Mouse (Mus musculus) neural tube, embryonic 14.5 days (tissue): Measurements from ENCODE around the gene Rfxank. TPM values are rescaled to one million over a fixed set of nuclear protein-coding genes. Genes with fewer than 3 reads are reported as not detected.

Experiments used
- ATAC-seq: fragments of 200-750 bp; cut with Nextera tagmentation; 2 replicates; pipeline ENCODE4 v1.8.0; 2017; ENCODE audit warnings: low read depth, mild to moderate bottlenecking, moderate TSS enrichment, moderate library complexity
- H3K27ac ChIP-seq: fragments of 300-500 bp; sonication (generic); 2 replicates; pipeline ENCODE4 v1.5.1; 2014; ENCODE audit warnings: low read depth, mild to moderate bottlenecking, control low read depth, low read length, moderate library complexity, mixed read lengths
- H3K27me3 ChIP-seq: fragments of 300-500 bp; sonication (generic); 2 replicates; pipeline ENCODE4 v1.6.1; 2014; ENCODE audit warnings: low read length; ENCODE audit not compliant: control insufficient read depth, insufficient read depth
- H3K36me3 ChIP-seq: fragments of 300-500 bp; sonication (generic); 2 replicates; pipeline ENCODE4 v1.6.1; 2014; ENCODE audit warnings: low read length, mixed read lengths; ENCODE audit not compliant: control insufficient read depth, insufficient read depth
- H3K4me1 ChIP-seq: fragments of 300-500 bp; sonication (generic); 2 replicates; pipeline ENCODE4 v1.6.1; 2014; ENCODE audit warnings: low read length; ENCODE audit not compliant: control insufficient read depth, insufficient read depth
- H3K4me2 ChIP-seq: fragments of 300-500 bp; sonication (generic); 2 replicates; pipeline ENCODE4 v1.6.1; 2014; ENCODE audit warnings: mild to moderate bottlenecking, low read depth, low read length, control low read depth
- H3K4me3 ChIP-seq: fragments of 300-500 bp; sonication (generic); 2 replicates; pipeline ENCODE4 v1.5.1; 2014; ENCODE audit warnings: low read depth, low read length, control low read depth, mixed read lengths
- H3K9ac ChIP-seq: fragments of 300-500 bp; sonication (generic); replicated peaks from 2 replicates; pipeline ENCODE4 v1.6.1; 2014; ENCODE audit warnings: low read depth, mild to moderate bottlenecking, control low read depth, low read length, mixed read lengths
- H3K9me3 ChIP-seq: fragments of 300-500 bp; sonication (generic); 2 replicates; pipeline ENCODE4 v1.6.1; 2016; ENCODE audit warnings: low read length; ENCODE audit not compliant: control insufficient read depth
- WGBS: fragments of 180-500 bp; shearing (Covaris S2); extraction: QIAGEN DNeasy Blood & Tissue Kit; methylation state at CpG from one replicate; pipeline ENCODE4 v1.1.7; 2014; 5-methylcytosine and 5-hydroxymethylcytosine counted together
- polyA plus RNA-seq: library from polyadenylated mRNA; unstranded; fragments of >200 nt; fragmentation: Nextera tagmentation; extraction: Ambion mirVana; gene quantifications from 2 replicates; pipeline ENCODE4 v1.2.1, GENCODE M21; 2014

Rfxank gene
- polyA plus RNA-seq, 1 experiment from 2014 or later = 12.2 TPM

DNA sequence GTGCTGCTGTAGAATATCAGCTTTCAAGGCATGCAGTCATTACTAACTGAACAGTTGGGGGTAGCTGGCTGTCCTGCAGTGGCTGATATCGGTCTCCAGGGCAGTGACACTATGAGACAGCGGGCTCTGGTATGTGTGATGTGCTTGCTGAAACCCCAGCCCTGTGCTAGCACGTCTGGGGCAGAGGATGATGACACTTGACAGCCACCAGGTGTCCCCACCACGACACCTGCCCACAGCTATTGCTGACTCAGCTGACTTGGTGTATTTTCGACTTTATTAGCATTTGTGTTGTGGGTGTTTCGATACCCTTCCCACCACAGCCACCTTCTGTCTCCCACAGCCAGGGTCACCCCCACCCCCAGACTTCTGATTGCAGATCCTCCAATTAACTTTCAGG, 34.4 kb downstream of the Rfxank start:
- Histone ChIP-seq H3K4me2 (no peak overlapping the region), H3K9ac (no peak overlapping the region), H3K4me1 (no peaks in the 10 kb centered on the region), H3K9me3 (no peaks in the 10 kb centered on the region), H3K27ac (no peak overlapping the region), H3K4me3 (no peak overlapping the region), H3K36me3 (peaks cover 76% of the 10 kb centered on the region), H3K27me3 (no peaks in the 10 kb centered on the region)
- 14% methylated on average over 6 of the region's 6 CpGs for WGBS
- peak; percentile 67; the same call in 1 of the 2 replicates for ATAC-seq

DNA sequence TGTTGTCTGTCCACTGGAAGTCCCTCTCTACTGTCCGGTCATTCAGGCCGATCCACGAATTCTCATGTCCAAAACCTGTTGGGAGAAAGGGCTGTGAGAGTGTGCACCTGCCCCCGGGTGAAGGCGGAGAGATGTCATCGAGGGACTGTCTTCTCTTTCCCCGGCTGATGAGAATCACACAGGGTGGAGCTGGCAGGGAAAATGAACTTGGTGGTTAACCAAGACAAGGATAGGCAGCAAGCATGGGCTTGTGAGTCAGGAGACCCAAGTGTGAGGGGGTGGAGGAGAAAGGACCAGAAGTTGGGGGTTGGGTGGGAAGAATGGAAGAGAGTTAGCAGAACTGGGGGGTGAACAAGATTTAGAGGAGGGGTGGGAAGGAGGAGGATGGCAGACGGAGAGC, 38.7 kb downstream of the Rfxank start:
- WGBS = 92% methylated on average over 8 of the region's 8 CpGs

DNA sequence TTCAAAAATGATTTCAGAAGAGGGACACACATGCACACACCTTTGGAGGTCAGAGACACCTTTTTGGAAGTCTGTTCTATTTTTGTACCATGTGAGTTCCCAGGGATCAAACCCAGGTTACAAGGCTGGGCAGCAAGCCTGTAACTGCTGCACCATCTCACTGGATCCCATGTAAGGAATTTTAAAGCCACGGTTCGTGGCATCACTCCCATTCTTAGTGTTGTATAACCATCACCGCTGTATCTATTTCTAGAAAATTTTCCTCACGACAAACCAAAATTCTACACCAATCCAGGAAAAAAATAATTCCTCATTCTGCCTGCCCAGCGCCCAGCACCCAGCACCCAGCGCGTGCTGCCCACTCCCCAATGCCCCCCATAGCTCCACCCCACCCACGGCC, 39.7 kb downstream of the Rfxank start:
- H3K4me2 ChIP-seq = no peak overlapping the region
- H3K36me3 ChIP-seq = peaks cover 77% of the 10 kb centered on the region
- H3K9me3 ChIP-seq = no peaks in the 10 kb centered on the region
- H3K4me1 ChIP-seq = no peaks in the 10 kb centered on the region
- ATAC-seq = no peak
- H3K9ac ChIP-seq = no peak overlapping the region
- 77% methylated on average over 8 of the region's 8 CpGs for WGBS
- H3K27me3 ChIP-seq = no peaks in the 10 kb centered on the region
- no peak overlapping the region for H3K27ac ChIP-seq
- H3K4me3 ChIP-seq = no peak overlapping the region

More for the DNA sequence above, 38.7 kb downstream of the Rfxank start:
- no peak for ATAC-seq
- no peaks in the 10 kb centered on the region for H3K9me3 ChIP-seq
- H3K4me2 ChIP-seq = no peak overlapping the region
- H3K27me3 ChIP-seq = no peaks in the 10 kb centered on the region
- H3K27ac ChIP-seq = no peak overlapping the region
- no peak overlapping the region for H3K4me3 ChIP-seq
- H3K9ac ChIP-seq = no peak overlapping the region
- peaks cover 72% of the 10 kb centered on the region for H3K36me3 ChIP-seq
- H3K4me1 ChIP-seq = no peaks in the 10 kb centered on the region

DNA sequence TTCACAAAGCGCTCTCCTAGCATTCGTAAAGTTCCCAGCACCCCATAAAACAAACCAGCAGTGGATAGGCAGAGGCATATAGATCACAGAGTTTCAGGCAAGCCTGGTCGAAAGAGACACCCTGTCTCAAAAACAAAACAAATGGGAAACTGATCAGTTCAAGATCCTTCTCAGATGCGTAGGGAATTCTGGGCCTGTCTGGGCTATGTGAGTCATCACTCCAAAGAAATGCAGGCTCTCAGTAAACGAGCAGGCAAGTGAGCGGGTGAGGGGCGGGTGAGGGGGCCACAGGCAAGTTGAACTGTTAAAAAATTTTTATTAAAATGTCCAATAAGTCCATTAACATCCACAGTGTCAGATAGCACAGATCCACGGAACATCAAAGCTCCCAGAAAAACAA, 46.2 kb downstream of the Rfxank start:
- H3K36me3 ChIP-seq = peaks cover 36% of the 10 kb centered on the region
- H3K9me3 ChIP-seq = no peaks in the 10 kb centered on the region
- no peak overlapping the region for H3K27ac ChIP-seq
- no peak overlapping the region for H3K9ac ChIP-seq
- WGBS = 67% methylated on average over 8 of the region's 8 CpGs
- ATAC-seq = no peak
- H3K4me1 ChIP-seq = peaks cover 13% of the 10 kb centered on the region
- no peak overlapping the region for H3K4me2 ChIP-seq
- peaks cover 15% of the 10 kb centered on the region for H3K27me3 ChIP-seq
- no peak overlapping the region for H3K4me3 ChIP-seq

DNA sequence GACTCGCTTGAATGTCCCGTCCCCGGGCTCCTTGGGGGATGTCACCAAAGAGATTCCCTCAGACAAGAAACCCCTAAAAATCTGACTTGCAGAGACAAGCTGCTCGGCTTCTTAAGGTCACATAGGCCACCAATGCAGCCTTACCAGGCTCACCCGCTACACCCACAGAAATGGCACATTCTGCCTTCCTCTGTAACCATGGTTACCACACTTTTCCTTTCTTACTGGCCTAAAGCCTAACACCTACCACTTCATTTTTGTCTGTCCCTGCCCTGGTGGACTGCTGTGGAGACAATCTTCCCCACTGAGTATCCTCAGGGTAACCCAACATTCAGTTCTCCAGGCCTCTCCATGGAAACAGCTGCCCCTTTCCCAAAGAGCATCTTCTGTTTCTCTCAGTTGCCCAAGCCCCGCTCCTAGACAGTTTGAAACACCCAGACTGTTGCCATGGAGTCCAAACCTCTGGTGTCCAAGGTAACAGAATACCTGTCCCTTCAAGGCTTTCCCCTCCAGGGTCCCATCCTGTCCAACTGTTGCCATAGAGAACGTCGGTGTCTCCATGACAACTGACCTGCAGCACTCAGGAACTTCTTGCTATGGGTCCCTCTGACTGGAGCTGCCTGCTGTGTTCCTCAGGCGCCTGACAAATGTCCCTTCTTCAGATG, 49.5 kb downstream of the Rfxank start:
- Histone ChIP-seq H3K4me3 (no peak overlapping the region), H3K4me1 (peaks cover 17% of the 10 kb centered on the region), H3K9me3 (no peaks in the 10 kb centered on the region), H3K4me2 (no peak overlapping the region), H3K27me3 (peaks cover 43% of the 10 kb centered on the region), H3K36me3 (peaks cover 4% of the 10 kb centered on the region; the same call in 1 of the 2 replicates), H3K9ac (no peak overlapping the region), H3K27ac (0 out of 2 replicates have a peak overlapping the region, but pooled peaks have one; percentile 16)
- WGBS = 41% methylated on average over 9 of the region's 9 CpGs
- peak; percentile 5; the same call in 1 of the 2 replicates for ATAC-seq

DNA sequence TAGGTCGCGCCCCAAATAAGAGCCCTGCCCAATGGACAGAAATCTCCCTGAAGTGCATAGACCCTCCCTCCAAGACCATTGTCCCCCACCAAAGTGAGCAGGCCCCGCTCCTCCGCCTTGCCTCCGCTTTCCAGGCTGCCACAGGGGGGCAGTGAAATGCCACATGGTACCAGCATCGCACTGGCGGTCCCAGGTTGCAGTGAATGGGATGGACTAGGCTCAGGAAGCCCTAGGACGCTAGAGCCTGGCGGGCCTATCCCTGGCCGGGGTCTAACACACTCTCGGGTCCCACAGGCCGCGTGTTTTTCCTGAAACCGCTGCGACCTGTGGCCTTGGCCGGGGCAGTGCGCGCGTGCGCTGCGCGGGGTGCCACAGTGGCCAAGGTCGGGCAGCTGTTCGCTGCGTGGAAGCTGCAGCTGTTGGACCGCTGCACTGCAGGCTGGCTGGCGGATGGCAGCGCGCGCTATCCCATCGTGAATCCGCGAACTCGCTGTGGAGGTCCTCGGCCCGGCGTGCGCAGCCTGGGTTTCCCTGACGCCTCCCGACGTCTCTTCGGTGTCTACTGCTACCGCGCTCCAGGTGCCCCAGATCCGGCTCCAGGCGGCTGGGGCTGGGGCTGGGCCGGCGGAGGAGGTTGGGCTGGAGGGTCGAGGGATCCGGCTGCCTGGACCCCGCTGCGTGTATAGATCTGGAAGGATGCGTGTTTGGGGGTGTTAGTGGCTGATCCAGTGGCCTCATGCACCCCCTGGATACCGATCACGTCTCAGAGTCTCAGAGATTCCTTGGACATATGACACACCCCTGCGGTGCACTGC, 50.9 kb downstream of the Rfxank start:
- Histone ChIP-seq H3K27me3 (peaks cover 52% of the 10 kb centered on the region), H3K4me2 (peak overlapping the region; percentile 75), H3K36me3 (no peaks in the 10 kb centered on the region), H3K4me3 (peak overlapping the region; percentile 38), H3K9me3 (no peaks in the 10 kb centered on the region), H3K4me1 (peaks cover 25% of the 10 kb centered on the region), H3K27ac (no peak overlapping the region), H3K9ac (peak overlapping the region; percentile 32)
- ATAC-seq = peak; percentile 67
- WGBS = 4% methylated on average over 56 of the region's 56 CpGs

DNA sequence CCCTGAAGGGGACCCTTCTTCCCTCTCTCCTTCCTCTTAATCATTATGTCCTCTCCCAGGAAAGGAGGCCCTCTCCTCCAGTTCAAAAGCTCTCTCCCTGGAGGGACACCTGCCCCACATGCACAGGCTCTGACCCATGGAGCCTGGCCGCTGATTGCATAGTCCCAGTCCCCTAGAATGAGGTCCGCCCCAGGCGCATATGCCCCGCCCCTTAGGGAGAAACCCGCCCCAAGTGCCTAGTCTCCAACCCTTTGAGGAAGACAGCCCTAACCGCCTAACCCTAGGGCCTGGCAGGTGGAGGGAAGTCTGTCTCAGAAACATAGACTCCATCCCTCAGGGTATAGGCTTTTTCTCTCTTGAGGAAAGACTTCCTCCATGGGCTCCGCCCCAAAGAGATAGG, 51.7 kb downstream of the Rfxank start:
- no peak overlapping the region for H3K9ac ChIP-seq
- H3K27me3 ChIP-seq = peaks cover 56% of the 10 kb centered on the region
- ATAC-seq = no peak
- no peak overlapping the region for H3K27ac ChIP-seq
- H3K36me3 ChIP-seq = no peaks in the 10 kb centered on the region
- WGBS = 4% methylated on average over 7 of the region's 7 CpGs
- no peak overlapping the region for H3K4me2 ChIP-seq
- H3K9me3 ChIP-seq = no peaks in the 10 kb centered on the region
- no peak overlapping the region for H3K4me3 ChIP-seq
- H3K4me1 ChIP-seq = peaks cover 25% of the 10 kb centered on the region

DNA sequence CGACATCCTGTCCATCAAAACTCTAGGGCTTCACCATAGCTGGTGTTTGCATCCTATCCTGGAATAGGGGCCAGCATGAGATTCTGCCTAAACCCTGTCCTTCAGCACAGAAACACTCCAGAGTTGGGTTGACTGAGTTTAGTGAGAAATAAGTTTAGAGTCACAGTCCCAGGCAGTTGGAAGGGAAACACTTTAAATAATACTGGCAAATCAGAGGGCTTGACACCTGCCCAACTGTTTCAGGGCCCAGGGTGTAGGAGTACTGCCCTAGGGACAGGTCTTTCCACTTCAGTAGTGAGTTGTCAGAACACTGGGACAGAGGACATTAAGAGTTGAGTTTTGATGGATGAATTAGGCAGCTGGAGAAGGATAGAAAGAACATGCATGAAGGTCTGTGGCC, 52.8 kb downstream of the Rfxank start:
- no peak for ATAC-seq
- Histone ChIP-seq H3K4me1 (peaks cover 25% of the 10 kb centered on the region), H3K27me3 (peaks cover 60% of the 10 kb centered on the region), H3K9me3 (no peaks in the 10 kb centered on the region), H3K27ac (no peak overlapping the region), H3K4me3 (no peak overlapping the region), H3K36me3 (no peaks in the 10 kb centered on the region), H3K4me2 (no peak overlapping the region), H3K9ac (no peak overlapping the region)
- 45% methylated on average over 1 of the region's 1 CpGs for WGBS
